Mouse (Mus musculus) CH12.LX (cell line): ENCODE results near the gene Gm49337. TPM values are rescaled to one million over a fixed set of nuclear protein-coding genes. Genes with fewer than 3 reads are reported as not detected.

ENCODE experiments used
- DNase-seq: peaks from one replicate; pipeline ENCODE4 v3.0.0-alpha.2; 2013; ENCODE audit errors: extremely low read depth
- H3K27ac ChIP-seq: 2 replicates; pipeline ENCODE4 v1.5.1; 2012; ENCODE audit warnings: low read depth, mild to moderate bottlenecking, control low read depth, moderate library complexity; ENCODE audit not compliant: insufficient read depth
- H3K27me3 ChIP-seq: replicated peaks from 2 replicates; pipeline ENCODE3; 2012; ENCODE audit warnings: inconsistent platforms
- H3K36me3 ChIP-seq, 2 experiments: replicated peaks in 1 of 2; 2 replicates each; pipeline versions ENCODE3 to v1.6.1; 2012; ENCODE audit warnings: inconsistent platforms in 1 of 2, low read length in 1 of 2, mild to moderate bottlenecking in 1 of 2, mixed read lengths in 1 of 2, moderate library complexity in 1 of 2; ENCODE audit not compliant: control insufficient read depth in 1 of 2, insufficient read depth in 1 of 2
- H3K4me1 ChIP-seq, 2 experiments: 2 replicates each; pipeline ENCODE4 v1.6.1; 2012; ENCODE audit warnings: inconsistent platforms in 1 of 2, moderate library complexity in 1 of 2; ENCODE audit not compliant: insufficient read depth in 2 of 2, control insufficient read depth in 1 of 2
- H3K4me2 ChIP-seq: 2 replicates; pipeline ENCODE4 v1.6.1; 2012; ENCODE audit warnings: low read depth, mild to moderate bottlenecking, control low read depth; ENCODE audit not compliant: poor library complexity, insufficient read depth, severe bottlenecking
- H3K4me3 ChIP-seq, 3 experiments: fragments of 150-350 bp in 1 of 3; sonication (generic) in 1 of 3; replicated peaks in 1 of 3; 2 replicates each; pipeline versions ENCODE3 to v1.5.1; 2011 to 2012; ENCODE audit warnings: low read depth in 2 of 3, low read length in 2 of 3, mild to moderate bottlenecking in 2 of 3, moderate library complexity in 2 of 3, control low read depth in 1 of 3, improper control_type of control experiment in 1 of 3, inconsistent platforms in 1 of 3, mixed read lengths in 1 of 3; ENCODE audit not compliant: poor library complexity in 1 of 3
- H3K79me2 ChIP-seq: replicated peaks from 2 replicates; pipeline ENCODE4 v1.6.1; 2012; ENCODE audit warnings: mild to moderate bottlenecking, moderate library complexity; ENCODE audit not compliant: control insufficient read depth, poor library complexity, insufficient read depth, severe bottlenecking; ENCODE audit errors: extremely low read depth
- H3K9ac ChIP-seq: 2 replicates; pipeline ENCODE4 v1.6.1; 2012; ENCODE audit warnings: low read depth, mild to moderate bottlenecking, control low read depth, moderate library complexity; ENCODE audit not compliant: insufficient read depth
- H3K9me3 ChIP-seq: replicated peaks from 2 replicates; pipeline ENCODE3; 2012; ENCODE audit warnings: low read length, inconsistent platforms, mixed read lengths
- BHLHE40 ChIP-seq: IDR thresholded peaks from 2 replicates; pipeline ENCODE4 v1.6.1; 2011; ENCODE audit warnings: mild to moderate bottlenecking, low read depth, low read length, improper control_type of control experiment
- CTCF ChIP-seq, 2 experiments: IDR thresholded peaks in 1 of 2; conservative IDR thresholded peaks in 1 of 2; 2 replicates each; pipeline ENCODE4 v1.5.1; 2011 to 2012; ENCODE audit warnings: low read depth in 2 of 2, low read length in 2 of 2, improper control_type of control experiment in 1 of 2, inconsistent platforms in 1 of 2, mild to moderate bottlenecking in 1 of 2, moderate library complexity in 1 of 2
- E2F4 ChIP-seq: IDR thresholded peaks from 2 replicates; pipeline ENCODE4 v1.6.1; 2011; ENCODE audit warnings: low read depth, low read length, improper control_type of control experiment; ENCODE audit not compliant: insufficient replicate concordance
- ETS1 ChIP-seq: conservative IDR thresholded peaks from 2 replicates; pipeline ENCODE4 v1.6.1; 2012; ENCODE audit warnings: low read depth, mild to moderate bottlenecking, inconsistent platforms, low read length, improper control_type of control experiment, moderate library complexity
- GABPA ChIP-seq: IDR thresholded peaks from 2 replicates; pipeline ENCODE4 v1.6.1; 2012; ENCODE audit warnings: low read depth, low read length, improper control_type of control experiment, inconsistent platforms; ENCODE audit not compliant: insufficient replicate concordance
- HCFC1 ChIP-seq: IDR thresholded peaks from 2 replicates; pipeline ENCODE4 v1.6.1; 2012; ENCODE audit warnings: low read depth, mild to moderate bottlenecking, inconsistent platforms, low read length, improper control_type of control experiment
- JUND ChIP-seq: conservative IDR thresholded peaks from 2 replicates; pipeline ENCODE4 v1.6.1; 2011; ENCODE audit warnings: low read depth, low read length, improper control_type of control experiment
- KAT2A ChIP-seq: IDR thresholded peaks from 2 replicates; pipeline ENCODE4 v1.6.1; 2012; ENCODE audit warnings: low read length, improper control_type of control experiment, inconsistent platforms; ENCODE audit not compliant: insufficient replicate concordance
- MAFK ChIP-seq: IDR thresholded peaks from 2 replicates; pipeline ENCODE4 v1.6.1; 2011; ENCODE audit warnings: low read length, improper control_type of control experiment; ENCODE audit not compliant: insufficient replicate concordance
- MAZ ChIP-seq: IDR thresholded peaks from 2 replicates; pipeline ENCODE4 v1.6.1; 2012; ENCODE audit warnings: low read depth, mild to moderate bottlenecking, inconsistent platforms, low read length, improper control_type of control experiment, moderate library complexity
- MEF2A ChIP-seq: IDR thresholded peaks from 2 replicates; pipeline ENCODE4 v1.6.1; 2014; ENCODE audit warnings: low read depth, mild to moderate bottlenecking, inconsistent platforms, low read length, improper control_type of control experiment, borderline replicate concordance
- MYC ChIP-seq: IDR thresholded peaks from 2 replicates; pipeline ENCODE4 v1.6.1; 2011; ENCODE audit warnings: low read depth, mild to moderate bottlenecking, improper control_type of control experiment, low read length
- NELFE ChIP-seq: IDR thresholded peaks from 2 replicates; pipeline ENCODE4 v1.6.1; 2011; ENCODE audit warnings: low read depth, low read length, improper control_type of control experiment
- NRF1 ChIP-seq: IDR thresholded peaks from 2 replicates; pipeline ENCODE4 v1.6.1; 2014; ENCODE audit warnings: low read depth, mild to moderate bottlenecking, inconsistent platforms, low read length, improper control_type of control experiment, moderate library complexity
- PAX5 ChIP-seq: IDR thresholded peaks from 2 replicates; pipeline ENCODE4 v1.6.1; 2012; ENCODE audit warnings: low read length, inconsistent platforms, mixed read lengths
- POLR2AphosphoS2 ChIP-seq: IDR thresholded peaks from 2 replicates; pipeline ENCODE4 v1.6.1; 2011; ENCODE audit warnings: low read depth, low read length, improper control_type of control experiment
- SIN3A ChIP-seq: IDR thresholded peaks from 2 replicates; pipeline ENCODE4 v1.6.1; 2012; ENCODE audit warnings: low read length, improper control_type of control experiment, inconsistent platforms
- UBTF ChIP-seq: IDR thresholded peaks from 2 replicates; pipeline ENCODE4 v1.6.1; 2012; ENCODE audit warnings: low read depth, mild to moderate bottlenecking, inconsistent platforms, low read length, improper control_type of control experiment, moderate library complexity
- USF2 ChIP-seq: conservative IDR thresholded peaks from 2 replicates; pipeline ENCODE4 v1.6.1; 2011; ENCODE audit warnings: low read depth, low read length, improper control_type of control experiment
- ZC3H11A ChIP-seq: IDR thresholded peaks from 2 replicates; pipeline ENCODE4 v1.6.1; 2012; ENCODE audit warnings: low read depth, mild to moderate bottlenecking, inconsistent platforms, low read length, improper control_type of control experiment
- ZKSCAN1 ChIP-seq: IDR thresholded peaks from 2 replicates; pipeline ENCODE4 v1.6.1; 2012; ENCODE audit warnings: low read depth, inconsistent platforms, low read length, improper control_type of control experiment, borderline replicate concordance
- ZNF384 ChIP-seq: IDR thresholded peaks from 2 replicates; pipeline ENCODE4 v1.6.1; 2012; ENCODE audit warnings: low read depth, low read length, improper control_type of control experiment, inconsistent platforms
- dilution Hi-C: fragments of 300-500 bp; cut with MboI; formaldehyde crosslinking; loops from 2 replicates; pipeline ENCODE4 v1.14.3; 2020; ENCODE audit warnings: low sequenced_read_pairs; ENCODE audit not compliant: extremely low pct_unique_long_range_greater_than_20kb, extremely low pct_ligation_motif_present
- in situ Hi-C: fragments of 300-500 bp; cut with MboI; formaldehyde crosslinking; loops from 3 replicates; pipeline ENCODE4 v1.14.3; 2019; ENCODE audit warnings: low sequenced_read_pairs, low pct_ligation_motif_present, low pct_unique_long_range_greater_than_20kb, mixed read lengths
- polyA plus RNA-seq: library from polyadenylated mRNA; unstranded; fragments of >175 nt; gene quantifications from 2 replicates; pipeline ENCODE4 v1.2.1, GENCODE M21; 2012; ENCODE audit warnings: low read depth; ENCODE audit not compliant: insufficient read length
- total RNA-seq, 2 experiments: library from RNA; depleted of rRNA; stranded (reverse); fragments of 300-350 nt in 1 of 2; fragments of >200 nt in 1 of 2; gene quantifications; 2 replicates each; pipeline ENCODE4 v1.2.3; 2012 to 2014

Gene Gm49337
- total and polyA plus RNA-seq, 3 experiments: not detected

GRCm38 (mm10) chr4:116141736-116142135 is 31.4 kb upstream of the Gm49337 start:
- no peaks in the 10 kb centered on the region for H3K9me3 ChIP-seq
- no peak for DNase-seq
- H3K4me2 ChIP-seq: no peak overlapping the region
- in situ Hi-C loops: no loop called here
- H3K4me1 ChIP-seq: peaks cover 6 to 33% of the 10 kb centered on the region in 2 experiments
- no peak overlapping the region for H3K4me3 ChIP-seq
- no peak overlapping the region for H3K9ac ChIP-seq
- no peaks in the 10 kb centered on the region for H3K79me2 ChIP-seq
- peaks cover 3% of the 10 kb centered on the region for H3K27me3 ChIP-seq
- dilution Hi-C loops: no loop called here
- TF ChIP-seq CTCF (conservative IDR thresholded peaks at IDR 0.05 in 1 of 2, IDR thresholded peaks at IDR 0.05 in 1 of 2; ENCODE audit: low read depth in 2 of 2, low read length in 2 of 2) (no peak), POLR2AphosphoS2 (no peak), MEF2A (no peak), ZC3H11A (no peak), ETS1 (no peak), SIN3A (no peak), ZKSCAN1 (no peak), USF2 (no peak), MAZ (no peak), GABPA (no peak), MYC (no peak)
- H3K27ac ChIP-seq: no peak overlapping the region
- H3K36me3 ChIP-seq: no peaks in the 10 kb centered on the region

GRCm38 (mm10) chr4:116142269-116142668 is 30.9 kb upstream of the Gm49337 start:
- in situ Hi-C loops: no loop called here
- H3K9me3 ChIP-seq: peaks cover 2% of the 10 kb centered on the region
- TF ChIP-seq MAFK: no peak
- TF ChIP-seq USF2: no peak
- no peak for TF ChIP-seq NELFE
- no peak for TF ChIP-seq UBTF
- no peak for TF ChIP-seq MYC
- no peak for TF ChIP-seq KAT2A
- TF ChIP-seq MEF2A: no peak
- no peak for TF ChIP-seq BHLHE40
- TF ChIP-seq GABPA: no peak
- no peak for TF ChIP-seq E2F4
- no peak for TF ChIP-seq CTCF (conservative IDR thresholded peaks at IDR 0.05 in 1 of 2, IDR thresholded peaks at IDR 0.05 in 1 of 2; ENCODE audit: low read depth in 2 of 2, low read length in 2 of 2)
- TF ChIP-seq ETS1: no peak
- no peak for TF ChIP-seq NRF1
- no peak for TF ChIP-seq JUND
- TF ChIP-seq ZNF384: no peak
- no peak for TF ChIP-seq HCFC1
- TF ChIP-seq PAX5: no peak
- no peak overlapping the region for H3K4me3 ChIP-seq
- no peak overlapping the region for H3K9ac ChIP-seq
- H3K4me1 ChIP-seq: peaks cover 4 to 28% of the 10 kb centered on the region in 2 experiments
- dilution Hi-C loops: no loop called here
- no peak overlapping the region for H3K4me2 ChIP-seq
- no peaks in the 10 kb centered on the region for H3K79me2 ChIP-seq
- H3K27me3 ChIP-seq: peaks cover 3% of the 10 kb centered on the region
- H3K36me3 ChIP-seq: no peaks in the 10 kb centered on the region
- no peak for DNase-seq
- H3K27ac ChIP-seq: no peak overlapping the region
